Mouse (Mus musculus): ENCODE data around the gene Rp2.

GRCm38 (mm10) chrX:20425839-20426449 lies 61.7 kb downstream of the Rp2 start:
- TF ChIP-seq EP300 (optimal IDR thresholded peaks at IDR 0.05) = no peak
- TF ChIP-seq CTCF (IDR thresholded peaks at IDR 0.05; ENCODE audit: low read depth) = peak; percentile 42

All from stomach, postnatal 0 days (tissue).